Mouse (Mus musculus) MEL (cell line): ENCODE data around the gene Foxn3. TPM values are rescaled to one million over a fixed set of nuclear protein-coding genes. Genes with fewer than 3 reads are reported as not detected.

Experiments used
- DNase-seq: peaks from one replicate; pipeline ENCODE4 v3.0.0; 2011; ENCODE audit warnings: low read depth, low spot score
- H3K27ac ChIP-seq: 2 replicates; pipeline ENCODE4 v1.5.1; 2012; ENCODE audit warnings: low read depth, mild to moderate bottlenecking, control low read depth, low read length, moderate library complexity; ENCODE audit not compliant: control insufficient read depth
- H3K27me3 ChIP-seq, 2 experiments: fragments of 150-350 bp in 1 of 2; sonication (generic) in 1 of 2; 2 replicates each; pipeline ENCODE4 v1.6.1; 2012; ENCODE audit warnings: low read length in 2 of 2, mild to moderate bottlenecking in 2 of 2, improper control_type of control experiment in 1 of 2, moderate library complexity in 1 of 2; ENCODE audit not compliant: insufficient read depth in 2 of 2, control insufficient read depth in 1 of 2
- H3K36me3 ChIP-seq, 2 experiments: 2 replicates each; pipeline ENCODE4 v1.6.1; 2012 to 2014; ENCODE audit warnings: low read length in 2 of 2, improper control_type of control experiment in 1 of 2, inconsistent platforms in 1 of 2, mild to moderate bottlenecking in 1 of 2; ENCODE audit not compliant: insufficient read depth in 2 of 2, control insufficient read depth in 1 of 2
- H3K4me1 ChIP-seq, 2 experiments: fragments of 150-350 bp in 1 of 2; sonication (generic) in 1 of 2; 2 replicates each; pipeline ENCODE4 v1.6.1; 2012; ENCODE audit warnings: low read length in 2 of 2, improper control_type of control experiment in 1 of 2, mild to moderate bottlenecking in 1 of 2; ENCODE audit not compliant: insufficient read depth in 2 of 2, control insufficient read depth in 1 of 2
- H3K4me3 ChIP-seq, 2 experiments: fragments of 150-350 bp in 1 of 2; sonication (generic) in 1 of 2; 2 replicates each; pipeline ENCODE4 v1.5.1; 2012; ENCODE audit warnings: low read depth in 2 of 2, low read length in 2 of 2, mild to moderate bottlenecking in 2 of 2, moderate library complexity in 2 of 2, control low read depth in 1 of 2, improper control_type of control experiment in 1 of 2; ENCODE audit not compliant: control insufficient read depth in 1 of 2, insufficient read depth in 1 of 2
- H3K79me2 ChIP-seq: 2 replicates; pipeline ENCODE4 v1.6.1; 2012; ENCODE audit warnings: mild to moderate bottlenecking, low read length, moderate library complexity; ENCODE audit not compliant: control insufficient read depth, poor library complexity, insufficient read depth
- H3K9ac ChIP-seq: 2 replicates; pipeline ENCODE4 v1.6.1; 2012; ENCODE audit warnings: low read depth, mild to moderate bottlenecking, control low read depth, low read length, moderate library complexity; ENCODE audit not compliant: control insufficient read depth, poor library complexity, severe bottlenecking
- H3K9me3 ChIP-seq: fragments of 150-350 bp; sonication (generic); replicated peaks from 2 replicates; pipeline ENCODE4 v1.6.1; 2012; ENCODE audit warnings: mild to moderate bottlenecking, low read length, improper control_type of control experiment, moderate library complexity; ENCODE audit not compliant: insufficient read depth
- CHD2 ChIP-seq: IDR thresholded peaks from 2 replicates; pipeline ENCODE4 v1.6.1; 2011; ENCODE audit warnings: low read length, improper control_type of control experiment
- ELF1 ChIP-seq: IDR thresholded peaks from 2 replicates; pipeline ENCODE4 v1.6.1; 2014; ENCODE audit warnings: low read depth, mild to moderate bottlenecking, inconsistent platforms, low read length, improper control_type of control experiment, moderate library complexity
- ETS1 ChIP-seq: IDR thresholded peaks from 2 replicates; pipeline ENCODE4 v1.6.1; 2012; ENCODE audit warnings: low read depth, mild to moderate bottlenecking, inconsistent platforms, low read length, improper control_type of control experiment, moderate library complexity
- GABPA ChIP-seq: IDR thresholded peaks from 2 replicates; pipeline ENCODE4 v1.6.1; 2012; ENCODE audit warnings: low read depth, mild to moderate bottlenecking, inconsistent platforms, low read length, improper control_type of control experiment, moderate library complexity
- GATA1 ChIP-seq: IDR thresholded peaks from 2 replicates; pipeline ENCODE4 v1.6.1; 2011; ENCODE audit warnings: low read depth, low read length, improper control_type of control experiment
- MAFK ChIP-seq: IDR thresholded peaks from 2 replicates; pipeline ENCODE4 v1.6.1; 2011; ENCODE audit warnings: low read depth, mild to moderate bottlenecking, low read length, improper control_type of control experiment, borderline replicate concordance
- MAX ChIP-seq: IDR thresholded peaks from 2 replicates; pipeline ENCODE4 v1.6.1; 2011; ENCODE audit warnings: low read length, improper control_type of control experiment
- MXI1 ChIP-seq: IDR thresholded peaks from 2 replicates; pipeline ENCODE4 v1.6.1; 2011; ENCODE audit warnings: mild to moderate bottlenecking, low read depth, low read length, improper control_type of control experiment
- POLR2AphosphoS5 ChIP-seq: IDR thresholded peaks from 2 replicates; pipeline ENCODE4 v1.6.1; 2012; ENCODE audit warnings: low read depth, borderline replicate concordance, mild to moderate bottlenecking, inconsistent platforms, low read length, moderate library complexity, mixed read lengths
- RAD21 ChIP-seq: IDR thresholded peaks from 2 replicates; pipeline ENCODE4 v1.6.1; 2011; ENCODE audit warnings: mild to moderate bottlenecking, low read depth, low read length, improper control_type of control experiment
- RCOR1 ChIP-seq: IDR thresholded peaks from 2 replicates; pipeline ENCODE4 v1.6.1; 2012; ENCODE audit warnings: low read depth, mild to moderate bottlenecking, inconsistent platforms, low read length, improper control_type of control experiment
- SMC3 ChIP-seq: IDR thresholded peaks from 2 replicates; pipeline ENCODE4 v1.6.1; 2011; ENCODE audit warnings: low read depth, low read length, improper control_type of control experiment
- UBTF ChIP-seq: IDR thresholded peaks from 2 replicates; pipeline ENCODE4 v1.6.1; 2012; ENCODE audit warnings: low read depth, mild to moderate bottlenecking, inconsistent platforms, low read length, improper control_type of control experiment, moderate library complexity, borderline replicate concordance; ENCODE audit not compliant: insufficient read depth
- ZC3H11A ChIP-seq: IDR thresholded peaks from 2 replicates; pipeline ENCODE4 v1.6.1; 2012; ENCODE audit warnings: low read depth, mild to moderate bottlenecking, inconsistent platforms, low read length, improper control_type of control experiment
- ZKSCAN1 ChIP-seq: IDR thresholded peaks from 2 replicates; pipeline ENCODE4 v1.6.1; 2012; ENCODE audit warnings: low read depth, mild to moderate bottlenecking, inconsistent platforms, low read length, improper control_type of control experiment, moderate library complexity
- ZNF384 ChIP-seq: IDR thresholded peaks from 2 replicates; pipeline ENCODE4 v1.6.1; 2012; ENCODE audit warnings: low read depth, mild to moderate bottlenecking, inconsistent platforms, low read length, improper control_type of control experiment
- polyA plus RNA-seq, 2 experiments: library from polyadenylated mRNA; stranded (reverse) in 1 of 2; unstranded in 1 of 2; fragments of >175 nt in 1 of 2; fragments of >200 nt in 1 of 2; gene quantifications; 2 replicates each; pipeline versions ENCODE4 v1.2.1 to v1.2.4; 2012; ENCODE audit warnings: low replicate concordance in 2 of 2, low read depth in 1 of 2; ENCODE audit not compliant: insufficient read length in 2 of 2, insufficient read depth in 1 of 2, missing spikeins in 1 of 2
- total RNA-seq: library from RNA; depleted of rRNA; stranded (reverse); fragments of 300-350 nt; gene quantifications from 2 replicates; pipeline ENCODE4 v1.2.3, GENCODE M21; 2012

The Foxn3 gene
- total and polyA plus RNA-seq, 3 experiments, result 15.5 to 22.8 TPM; not detected in 1

- Histone ChIP-seq H3K36me3 (no peaks in the 10 kb centered on the region; a peak in 1 of 4 replicates), H3K27me3 (no peaks in the 10 kb centered on the region), H3K27ac (no peak overlapping the region), H3K4me1 (no peaks in the 10 kb centered on the region; a peak in 1 of 4 replicates), H3K9ac (no peak overlapping the region), H3K4me3 (no peak overlapping the region), H3K9me3 (no peaks in the 10 kb centered on the region), H3K79me2 (no peaks in the 10 kb centered on the region)
- DNase-seq, result no peak
- TF ChIP-seq ETS1, result no peak
- no peak for TF ChIP-seq UBTF
- no peak for TF ChIP-seq MAFK
- TF ChIP-seq ZKSCAN1, result no peak
- no peak for TF ChIP-seq POLR2AphosphoS5
- TF ChIP-seq SMC3, result no peak
- no peak for TF ChIP-seq CHD2
- no peak for TF ChIP-seq RCOR1
- no peak for TF ChIP-seq ELF1
- no peak for TF ChIP-seq MXI1
Observed at GRCm38 (mm10) chr12:99426207-99426916, 137.0 kb downstream of the Foxn3 start.

GRCm38 (mm10) chr12:99419396-99419760, 144.0 kb downstream of the Foxn3 start:
- no peaks in the 10 kb centered on the region; a peak in 1 of 4 replicates for H3K36me3 ChIP-seq
- no peak overlapping the region for H3K27ac ChIP-seq
- H3K9me3 ChIP-seq, result no peaks in the 10 kb centered on the region
- no peak overlapping the region for H3K4me3 ChIP-seq
- H3K79me2 ChIP-seq, result no peaks in the 10 kb centered on the region
- no peaks in the 10 kb centered on the region for H3K27me3 ChIP-seq
- DNase-seq, result no peak
- TF ChIP-seq GATA1 (no peak), RAD21 (no peak), ZC3H11A (no peak), ZNF384 (no peak), MAX (no peak), GABPA (no peak)
- TF ChIP-seq, all 39 proteins: peak for 0
- no peaks in the 10 kb centered on the region for H3K4me1 ChIP-seq
- no peak overlapping the region for H3K9ac ChIP-seq
